In genomic region chr2:38347811-38348551, GRCm38 (mm10) we compare ENCODE assay signal across 8 mouse cellular contexts. TPM values are rescaled to one million over a fixed set of nuclear protein-coding genes. Genes with fewer than 3 reads are reported as not detected.
A peak's percentile ranks its signal among the peaks of the same experiment; 100 is the strongest.
DNase-seq lines count a peak whose midpoint lies in the region; ATAC-seq lines count a peak whose summit lies in the region.

No protein-coding gene starts in this region.

- peak overlapping the region; percentile 52 for H3K4me3 ChIP-seq in forebrain, embryonic 11.5 days (ENCODE audit: low read depth, low read length)
- H3K4me3 ChIP-seq in limb, embryonic 11.5 days (ENCODE audit: low read depth, low read length): peak overlapping the region; percentile 46
- peak overlapping the region; percentile 13 for H3K4me3 ChIP-seq in neural tube, embryonic 15.5 days (replicated peaks)

- H3K9ac ChIP-seq in forebrain, embryonic 11.5 days (ENCODE audit: low read length): peak overlapping the region; percentile 99
- peak overlapping the region; percentile 78 for H3K9ac ChIP-seq in limb, embryonic 11.5 days (ENCODE audit: low read length)
- H3K9ac ChIP-seq in neural tube, embryonic 15.5 days (replicated peaks): no peak overlapping the region

- peaks cover 20% of the 10 kb centered on the region for H3K27me3 ChIP-seq in forebrain, embryonic 11.5 days (ENCODE audit: control insufficient read depth, insufficient read depth, low read length)
- H3K27me3 ChIP-seq in limb, embryonic 11.5 days (ENCODE audit: control insufficient read depth, insufficient read depth, low read length): peaks cover 51% of the 10 kb centered on the region
- H3K27me3 ChIP-seq in neural tube, embryonic 15.5 days (replicated peaks): peaks cover 98% of the 10 kb centered on the region

- H3K27ac ChIP-seq in forebrain, embryonic 11.5 days (ENCODE audit: low read depth, low read length): peak overlapping the region; percentile 97
- peak overlapping the region; percentile 56 for H3K27ac ChIP-seq in limb, embryonic 11.5 days (replicated peaks; ENCODE audit: low read depth, low read length)
- no peak overlapping the region for H3K27ac ChIP-seq in neural tube, embryonic 15.5 days (replicated peaks)

- ATAC-seq in CD4-positive, CD25-positive, alpha-beta regulatory T cell, adult 4 months: peak; percentile 32
- peak; percentile 38 for ATAC-seq in forebrain, embryonic 11.5 days (replicated peaks; ENCODE audit: low FRiP score)
- no peak for ATAC-seq in limb, embryonic 11.5 days (ENCODE audit: insufficient number of reproducible peaks, low FRiP score, low TSS enrichment, low read depth)
- ATAC-seq in neural tube, embryonic 15.5 days (ENCODE audit: low FRiP score): no peak
- ATAC-seq in activated CD4-positive, CD25-positive, alpha-beta regulatory T cell, adult 4 months: no peak

- peak overlapping the region; percentile 85 for H3K4me2 ChIP-seq in forebrain, embryonic 11.5 days (ENCODE audit: low read depth, low read length, severe bottlenecking)
- H3K4me2 ChIP-seq in limb, embryonic 11.5 days (ENCODE audit: low read depth, severe bottlenecking): peak overlapping the region; percentile 89
- H3K4me2 ChIP-seq in neural tube, embryonic 15.5 days: peak overlapping the region; percentile 43

- peaks cover 28% of the 10 kb centered on the region for H3K4me1 ChIP-seq in forebrain, embryonic 11.5 days (replicated peaks; ENCODE audit: control insufficient read depth, insufficient read depth, low read length)
- H3K4me1 ChIP-seq in limb, embryonic 11.5 days (ENCODE audit: control insufficient read depth, insufficient read depth, low read length): peaks cover 26% of the 10 kb centered on the region
- H3K4me1 ChIP-seq in neural tube, embryonic 15.5 days: peaks cover 34% of the 10 kb centered on the region

- intact Hi-C loops in heart, postnatal 25 days (cut with DNase I): no loop called here

- H3K9me3 ChIP-seq in forebrain, embryonic 11.5 days (ENCODE audit: control insufficient read depth, low read length): no peaks in the 10 kb centered on the region
- H3K9me3 ChIP-seq in limb, embryonic 11.5 days (ENCODE audit: control insufficient read depth, low read length): no peaks in the 10 kb centered on the region
- H3K9me3 ChIP-seq in neural tube, embryonic 15.5 days (replicated peaks): no peaks in the 10 kb centered on the region

- peak; percentile 83 for DNase-seq in heart, adult 11 months
- no peak for DNase-seq in heart, postnatal 25 days (ENCODE audit: low spot score)
- peak; percentile 89 for DNase-seq in forebrain, embryonic 11.5 days (ENCODE audit: low spot score)
- DNase-seq in limb, embryonic 11.5 days (ENCODE audit: low spot score): peak; percentile 76
- DNase-seq in layer of hippocampus, adult 9-11 months: no peak

- under 1% methylated on average over 54 of the region's 54 CpGs for WGBS in forebrain, embryonic 11.5 days
- WGBS in limb, embryonic 11.5 days: under 1% methylated on average over 53 of the region's 54 CpGs
- WGBS in neural tube, embryonic 15.5 days: under 1% methylated on average over 54 of the region's 54 CpGs

- H3K36me3 ChIP-seq in forebrain, embryonic 11.5 days (ENCODE audit: control insufficient read depth, insufficient read depth, low read length): no peaks in the 10 kb centered on the region
- H3K36me3 ChIP-seq in limb, embryonic 11.5 days (ENCODE audit: control insufficient read depth, insufficient read depth, low read length): no peaks in the 10 kb centered on the region
- no peaks in the 10 kb centered on the region for H3K36me3 ChIP-seq in neural tube, embryonic 15.5 days

RNA-seq across cellular contexts. Expression of gene Lhx2, which starts 8.9 kb away (rescaled TPM):
- total RNA-seq in heart, postnatal 25 days (2021): under 1 TPM in 1 of 2 experiments, not detected in 1; 0.29 TPM
- not detected for polyA plus RNA-seq in CD4-positive, CD25-positive, alpha-beta regulatory T cell, adult 4 months (2017; shearing (Covaris generic))
- polyA plus RNA-seq in forebrain, embryonic 11.5 days (2014; fragmentation: Nextera tagmentation; extraction: Ambion mirVana): 175 and 195 TPM in 2 replicates
- 29.0 and 31.2 TPM in 2 replicates for polyA plus RNA-seq in limb, embryonic 11.5 days (2014; fragmentation: Nextera tagmentation; extraction: Ambion mirVana)
- polyA plus RNA-seq in neural tube, embryonic 15.5 days (2015; fragmentation: Nextera tagmentation; extraction: Ambion mirVana): 1.6 and 3.0 TPM in 2 replicates
- not detected for polyA plus RNA-seq in activated CD4-positive, CD25-positive, alpha-beta regulatory T cell, adult 4 months (2017; shearing (Covaris generic))

Comparison
In these comparisons a context has a peak if more than half of its experiments do, and no peak if none do; other contexts are left out.
1. DNase-seq: peak in heart, adult 11 months (single experiment), forebrain, embryonic 11.5 days (single experiment) and limb, embryonic 11.5 days (single experiment); none in heart, postnatal 25 days (single experiment) and layer of hippocampus, adult 9-11 months (single experiment).
2. ATAC-seq: peak in CD4-positive, CD25-positive, alpha-beta regulatory T cell, adult 4 months (single experiment) and forebrain, embryonic 11.5 days (single experiment); none in limb, embryonic 11.5 days (single experiment), neural tube, embryonic 15.5 days (single experiment) and activated CD4-positive, CD25-positive, alpha-beta regulatory T cell, adult 4 months (single experiment).
3. Peak in every context shown above with its lines, with median percentiles within 50 percentile points of each other: H3K4me2 ChIP-seq and H3K4me3 ChIP-seq.